Mouse (Mus musculus) E14TG2a.4 (cell line): ENCODE results near the gene 4932414N04Rik.
"Not testable (repeated sequence)": the region's sequence is repeated elsewhere in the genome, so short reads cannot be mapped to it uniquely, and the experiment has no call there.

Source experiments
- CTCF ChIP-seq: conservative IDR thresholded peaks from 2 replicates; pipeline ENCODE4 v1.5.1; 2014; ENCODE audit warnings: low read length
- NANOG ChIP-seq: IDR thresholded peaks from 2 replicates; pipeline ENCODE4 v1.6.1; 2014; ENCODE audit warnings: borderline replicate concordance, low read length, mixed read lengths

- not testable (repeated sequence) for TF ChIP-seq CTCF, NANOG
Observed at GRCm38 (mm10) chr2:68656186-68656585, at the start of gene 4932414N04Rik.
